Mouse (Mus musculus): ENCODE data around the gene Sema3a.

DNA sequence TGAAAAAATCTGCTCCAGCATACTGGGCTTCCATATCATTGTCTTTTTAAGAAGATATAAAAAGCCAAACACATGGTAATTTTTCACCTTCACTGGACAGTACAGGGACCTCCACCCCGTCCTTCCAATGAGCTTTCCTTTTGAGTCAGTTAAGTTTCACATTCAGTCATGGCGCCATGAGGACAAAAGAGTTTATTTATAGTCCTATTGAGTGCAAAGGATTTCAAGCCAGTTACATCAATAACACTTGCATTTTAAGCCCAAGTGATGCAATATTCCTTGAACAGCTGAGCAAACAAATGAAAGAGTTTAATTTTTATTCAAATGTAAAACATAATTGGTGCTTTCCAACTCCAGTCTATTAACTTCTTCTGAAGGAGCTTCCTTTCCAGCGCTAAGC, 448.7 kb downstream of the Sema3a start:
- TF ChIP-seq POLR2A (IDR thresholded peaks at IDR 0.05; ENCODE audit: borderline replicate concordance, extremely low read depth, low read depth, low read length) (no peak), CTCF (IDR thresholded peaks at IDR 0.05; ENCODE audit: insufficient read depth, low read length) (no peak)

Data from lung, adult 2 months (tissue).